Mouse (Mus musculus): ENCODE measurements at regions not wholly inside any gene's neighbourhood (a gene's known extent, or its start where the extent isn't known, plus 50 kb on each side); places are given as distances from the start of the nearest gene placed in this dataset.

GRCm38 (mm10) chr13:60538110-60538509 lies 63.6 kb upstream of the Dapk1 start:
- TF ChIP-seq POLR2A (IDR thresholded peaks at IDR 0.05; ENCODE audit: borderline replicate concordance, insufficient read depth, low read length) (no peak), CTCF (IDR thresholded peaks at IDR 0.05; ENCODE audit: borderline replicate concordance, insufficient read depth, low read depth, low read length) (no peak)
- H3K27me3 ChIP-seq (ENCODE audit: control insufficient read depth, insufficient read depth, low read length), result no peaks in the 10 kb centered on the region
- H3K4me3 ChIP-seq (replicated peaks; ENCODE audit: insufficient read depth, low read depth, low read length), result no peak overlapping the region
- H3K4me1 ChIP-seq (ENCODE audit: control insufficient read depth, insufficient read depth, low read length), result no peaks in the 10 kb centered on the region
- no peak overlapping the region for H3K27ac ChIP-seq (ENCODE audit: insufficient read depth, low read length)
- WGBS, result 62% methylated on average over 8 of the region's 8 CpGs
- DNase-seq, result no peak

GRCm38 (mm10) chr13:60541165-60541564 lies 60.6 kb upstream of the Dapk1 start:
- no peak overlapping the region for H3K4me3 ChIP-seq (replicated peaks; ENCODE audit: insufficient read depth, low read depth, low read length)
- WGBS, result 96% methylated on average over 5 of the region's 5 CpGs
- H3K4me1 ChIP-seq (ENCODE audit: control insufficient read depth, insufficient read depth, low read length), result no peaks in the 10 kb centered on the region
- no peaks in the 10 kb centered on the region for H3K27me3 ChIP-seq (ENCODE audit: control insufficient read depth, insufficient read depth, low read length)
- no peak for DNase-seq
- no peak overlapping the region for H3K27ac ChIP-seq (ENCODE audit: insufficient read depth, low read length)
- TF ChIP-seq CTCF (IDR thresholded peaks at IDR 0.05; ENCODE audit: borderline replicate concordance, insufficient read depth, low read depth, low read length) (no peak), POLR2A (IDR thresholded peaks at IDR 0.05; ENCODE audit: borderline replicate concordance, insufficient read depth, low read length) (no peak)

- no peaks in the 10 kb centered on the region for H3K27me3 ChIP-seq (ENCODE audit: control insufficient read depth, insufficient read depth, low read length)
- WGBS, result 95% methylated on average over 3 of the region's 3 CpGs
- DNase-seq, result no peak
- no peaks in the 10 kb centered on the region for H3K4me1 ChIP-seq (ENCODE audit: control insufficient read depth, insufficient read depth, low read length)
- H3K4me3 ChIP-seq (replicated peaks; ENCODE audit: insufficient read depth, low read depth, low read length), result no peak overlapping the region
- H3K27ac ChIP-seq (ENCODE audit: insufficient read depth, low read length), result no peak overlapping the region
- TF ChIP-seq POLR2A (IDR thresholded peaks at IDR 0.05; ENCODE audit: borderline replicate concordance, insufficient read depth, low read length), result no peak
- no peak for TF ChIP-seq CTCF (IDR thresholded peaks at IDR 0.05; ENCODE audit: borderline replicate concordance, insufficient read depth, low read depth, low read length)
Measured at GRCm38 (mm10) chr13:60544363-60544762, 57.4 kb upstream of the Dapk1 start.

DNA sequence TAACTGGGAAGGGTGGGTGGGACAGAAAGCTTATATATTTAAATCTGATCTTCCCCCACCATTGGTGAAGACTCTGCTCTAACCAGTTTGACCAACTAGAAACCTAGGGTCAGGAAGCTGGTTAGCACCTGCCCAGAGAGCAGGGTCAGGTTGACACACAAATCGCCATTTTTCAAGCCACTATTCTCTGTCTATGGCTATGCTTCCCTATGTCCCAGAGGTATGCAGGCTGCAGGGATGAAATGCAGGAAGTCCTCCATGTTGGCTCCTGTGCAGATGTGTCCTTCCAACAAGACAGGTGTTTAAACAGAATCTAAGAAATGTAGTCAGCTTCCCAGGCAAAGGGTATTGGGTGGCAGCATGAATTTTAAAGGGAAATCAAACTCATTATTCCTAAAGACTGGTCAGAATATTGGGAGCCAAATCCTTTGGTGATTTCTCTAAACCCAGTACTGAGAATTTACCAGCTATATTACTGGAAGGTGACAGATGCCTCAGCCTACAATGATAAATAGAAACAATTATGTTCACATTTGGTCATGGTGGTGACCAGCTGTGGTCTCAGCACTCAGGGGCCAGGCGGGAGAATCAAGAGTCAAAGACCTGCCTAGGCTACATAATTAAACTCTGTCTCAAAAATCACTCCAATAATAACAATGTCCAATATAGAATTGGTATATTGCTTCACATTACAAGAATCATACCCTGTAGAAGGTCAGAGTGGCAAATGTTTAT lies 55.6 kb upstream of the Dapk1 start:
- H3K27ac ChIP-seq (ENCODE audit: insufficient read depth, low read length), result no peak overlapping the region
- no peak overlapping the region for H3K4me3 ChIP-seq (replicated peaks; ENCODE audit: insufficient read depth, low read depth, low read length)
- no peaks in the 10 kb centered on the region for H3K27me3 ChIP-seq (ENCODE audit: control insufficient read depth, insufficient read depth, low read length)
- no peak for DNase-seq
- WGBS, result 78% methylated on average over 2 of the region's 2 CpGs
- TF ChIP-seq CTCF (IDR thresholded peaks at IDR 0.05; ENCODE audit: borderline replicate concordance, insufficient read depth, low read depth, low read length) (no peak), POLR2A (IDR thresholded peaks at IDR 0.05; ENCODE audit: borderline replicate concordance, insufficient read depth, low read length) (no peak)
- H3K4me1 ChIP-seq (ENCODE audit: control insufficient read depth, insufficient read depth, low read length), result no peaks in the 10 kb centered on the region

Data from cerebellum, adult 2 months (tissue).